Mouse (Mus musculus): ENCODE measurements around the gene Gadd45a. TPM values are rescaled to one million over a fixed set of nuclear protein-coding genes. Genes with fewer than 3 reads are reported as not detected.

Gadd45a gene
- total RNA-seq (2022): 1 to 10 TPM; 6.0 to 8.9 (median 8.0) TPM

GRCm38 (mm10) chr6:67036837-67037628 is at the start of gene Gadd45a:
Gene Gadd45a (minus strand): TSS chr6:67037457.
- peak; percentile 89 to 94 for DNase-seq (ENCODE audit: low spot score in 2 of 2)

- no peak for DNase-seq (ENCODE audit: low spot score in 2 of 2)
Measured at GRCm38 (mm10) chr6:67085850-67086437, 48.7 kb upstream of the Gadd45a start.

- DNase-seq (ENCODE audit: low spot score in 2 of 2): no peak
Measured at GRCm38 (mm10) chr6:67084465-67084864, 47.2 kb upstream of the Gadd45a start.

GRCm38 (mm10) chr6:67081141-67081540 is 43.9 kb upstream of the Gadd45a start:
- DNase-seq (ENCODE audit: low spot score in 2 of 2): no peak

GRCm38 (mm10) chr6:67078076-67078475 is 40.8 kb upstream of the Gadd45a start:
- DNase-seq (ENCODE audit: low spot score in 2 of 2): no peak

- DNase-seq (ENCODE audit: low spot score in 2 of 2): no peak
Measured at GRCm38 (mm10) chr6:67077477-67077876, 40.2 kb upstream of the Gadd45a start.

- no peak for DNase-seq (ENCODE audit: low spot score in 2 of 2)
Measured at GRCm38 (mm10) chr6:67076348-67076747, 39.1 kb upstream of the Gadd45a start.

GRCm38 (mm10) chr6:67074868-67075267 is 37.6 kb upstream of the Gadd45a start:
- DNase-seq (ENCODE audit: low spot score in 2 of 2): no peak

- DNase-seq (ENCODE audit: low spot score in 2 of 2): no peak
Measured at GRCm38 (mm10) chr6:67073929-67074328, 36.7 kb upstream of the Gadd45a start.

- DNase-seq (ENCODE audit: low spot score in 2 of 2): no peak
Measured at GRCm38 (mm10) chr6:67073446-67073845, 36.2 kb upstream of the Gadd45a start.

GRCm38 (mm10) chr6:67071615-67072014 is 34.4 kb upstream of the Gadd45a start:
- DNase-seq (ENCODE audit: low spot score in 2 of 2): no peak

GRCm38 (mm10) chr6:67069800-67070315 is 32.6 kb upstream of the Gadd45a start:
- DNase-seq (ENCODE audit: low spot score in 2 of 2): no peak

- no peak for DNase-seq (ENCODE audit: low spot score in 2 of 2)
Measured at GRCm38 (mm10) chr6:67069219-67069762, 32.0 kb upstream of the Gadd45a start.

- no peak for DNase-seq (ENCODE audit: low spot score in 2 of 2)
Measured at GRCm38 (mm10) chr6:67060057-67060456, 22.8 kb upstream of the Gadd45a start.

GRCm38 (mm10) chr6:67057991-67058696 is 20.9 kb upstream of the Gadd45a start:
- no peak for DNase-seq (ENCODE audit: low spot score in 2 of 2)

- no peak for DNase-seq (ENCODE audit: low spot score in 2 of 2)
Measured at GRCm38 (mm10) chr6:67057574-67057973, 20.3 kb upstream of the Gadd45a start.

- DNase-seq (ENCODE audit: low spot score in 2 of 2): no peak
Measured at GRCm38 (mm10) chr6:67056889-67057564, 19.8 kb upstream of the Gadd45a start.

GRCm38 (mm10) chr6:67056108-67056888 is 19.0 kb upstream of the Gadd45a start:
- no peak for DNase-seq (ENCODE audit: low spot score in 2 of 2)

GRCm38 (mm10) chr6:67050063-67050462 is 12.8 kb upstream of the Gadd45a start:
- DNase-seq (ENCODE audit: low spot score in 2 of 2): no peak

GRCm38 (mm10) chr6:67049695-67050038 is 12.4 kb upstream of the Gadd45a start:
- no peak for DNase-seq (ENCODE audit: low spot score in 2 of 2)

All from layer of hippocampus, adult 8-10 months (tissue).